Mouse (Mus musculus) MEL (cell line): ENCODE data around the gene Eef2. TPM values are rescaled to one million over a fixed set of nuclear protein-coding genes. Genes with fewer than 3 reads are reported as not detected.

Experiments used
- DNase-seq: peaks from one replicate; pipeline ENCODE4 v3.0.0; 2011; ENCODE audit warnings: low read depth, low spot score
- H3K27ac ChIP-seq: 2 replicates; pipeline ENCODE4 v1.5.1; 2012; ENCODE audit warnings: low read depth, mild to moderate bottlenecking, control low read depth, low read length, moderate library complexity; ENCODE audit not compliant: control insufficient read depth
- H3K27me3 ChIP-seq, 2 experiments: fragments of 150-350 bp in 1 of 2; sonication (generic) in 1 of 2; 2 replicates each; pipeline ENCODE4 v1.6.1; 2012; ENCODE audit warnings: low read length in 2 of 2, mild to moderate bottlenecking in 2 of 2, improper control_type of control experiment in 1 of 2, moderate library complexity in 1 of 2; ENCODE audit not compliant: insufficient read depth in 2 of 2, control insufficient read depth in 1 of 2
- H3K36me3 ChIP-seq, 2 experiments: 2 replicates each; pipeline ENCODE4 v1.6.1; 2012 to 2014; ENCODE audit warnings: low read length in 2 of 2, improper control_type of control experiment in 1 of 2, inconsistent platforms in 1 of 2, mild to moderate bottlenecking in 1 of 2; ENCODE audit not compliant: insufficient read depth in 2 of 2, control insufficient read depth in 1 of 2
- H3K4me1 ChIP-seq, 2 experiments: fragments of 150-350 bp in 1 of 2; sonication (generic) in 1 of 2; 2 replicates each; pipeline ENCODE4 v1.6.1; 2012; ENCODE audit warnings: low read length in 2 of 2, improper control_type of control experiment in 1 of 2, mild to moderate bottlenecking in 1 of 2; ENCODE audit not compliant: insufficient read depth in 2 of 2, control insufficient read depth in 1 of 2
- H3K4me3 ChIP-seq, 2 experiments: fragments of 150-350 bp in 1 of 2; sonication (generic) in 1 of 2; 2 replicates each; pipeline ENCODE4 v1.5.1; 2012; ENCODE audit warnings: low read depth in 2 of 2, low read length in 2 of 2, mild to moderate bottlenecking in 2 of 2, moderate library complexity in 2 of 2, control low read depth in 1 of 2, improper control_type of control experiment in 1 of 2; ENCODE audit not compliant: control insufficient read depth in 1 of 2, insufficient read depth in 1 of 2
- H3K79me2 ChIP-seq: 2 replicates; pipeline ENCODE4 v1.6.1; 2012; ENCODE audit warnings: mild to moderate bottlenecking, low read length, moderate library complexity; ENCODE audit not compliant: control insufficient read depth, poor library complexity, insufficient read depth
- H3K9ac ChIP-seq: 2 replicates; pipeline ENCODE4 v1.6.1; 2012; ENCODE audit warnings: low read depth, mild to moderate bottlenecking, control low read depth, low read length, moderate library complexity; ENCODE audit not compliant: control insufficient read depth, poor library complexity, severe bottlenecking
- H3K9me3 ChIP-seq: fragments of 150-350 bp; sonication (generic); replicated peaks from 2 replicates; pipeline ENCODE4 v1.6.1; 2012; ENCODE audit warnings: mild to moderate bottlenecking, low read length, improper control_type of control experiment, moderate library complexity; ENCODE audit not compliant: insufficient read depth
- EP300 ChIP-seq, 2 experiments: IDR thresholded peaks; 2 replicates each; pipeline ENCODE4 v1.6.1; 2011; ENCODE audit warnings: improper control_type of control experiment in 2 of 2, low read length in 2 of 2, low read depth in 1 of 2, mild to moderate bottlenecking in 1 of 2
- GATA1 ChIP-seq: IDR thresholded peaks from 2 replicates; pipeline ENCODE4 v1.6.1; 2011; ENCODE audit warnings: low read depth, low read length, improper control_type of control experiment
- JUND ChIP-seq: IDR thresholded peaks from 2 replicates; pipeline ENCODE4 v1.6.1; 2011; ENCODE audit warnings: low read depth, mild to moderate bottlenecking, improper control_type of control experiment, low read length
- KAT2A ChIP-seq: conservative IDR thresholded peaks from 2 replicates; pipeline ENCODE4 v1.6.1; 2012; ENCODE audit warnings: low read depth, low read length, improper control_type of control experiment, inconsistent platforms
- MAX ChIP-seq: IDR thresholded peaks from 2 replicates; pipeline ENCODE4 v1.6.1; 2011; ENCODE audit warnings: low read length, improper control_type of control experiment
- MEF2A ChIP-seq: IDR thresholded peaks from 2 replicates; pipeline ENCODE4 v1.6.1; 2014; ENCODE audit warnings: low read depth, mild to moderate bottlenecking, inconsistent platforms, low read length, improper control_type of control experiment; ENCODE audit not compliant: poor library complexity, insufficient replicate concordance, severe bottlenecking; ENCODE audit errors: extremely low read depth
- MXI1 ChIP-seq: IDR thresholded peaks from 2 replicates; pipeline ENCODE4 v1.6.1; 2011; ENCODE audit warnings: mild to moderate bottlenecking, low read depth, low read length, improper control_type of control experiment
- POLR2AphosphoS5 ChIP-seq: IDR thresholded peaks from 2 replicates; pipeline ENCODE4 v1.6.1; 2012; ENCODE audit warnings: low read depth, borderline replicate concordance, mild to moderate bottlenecking, inconsistent platforms, low read length, moderate library complexity, mixed read lengths
- SIN3A ChIP-seq: IDR thresholded peaks from 2 replicates; pipeline ENCODE4 v1.6.1; 2012; ENCODE audit warnings: low read length, improper control_type of control experiment, inconsistent platforms
- TAL1 ChIP-seq: IDR thresholded peaks from 2 replicates; pipeline ENCODE4 v1.6.1; 2012; ENCODE audit warnings: mild to moderate bottlenecking, inconsistent platforms, low read length, moderate library complexity, mixed read lengths
- USF2 ChIP-seq, 2 experiments: IDR thresholded peaks; 2 replicates each; pipeline ENCODE4 v1.6.1; 2011 to 2012; ENCODE audit warnings: improper control_type of control experiment in 2 of 2, low read length in 2 of 2, borderline replicate concordance in 1 of 2, inconsistent platforms in 1 of 2, low read depth in 1 of 2, mild to moderate bottlenecking in 1 of 2; ENCODE audit not compliant: insufficient read depth in 1 of 2
- ZC3H11A ChIP-seq: IDR thresholded peaks from 2 replicates; pipeline ENCODE4 v1.6.1; 2012; ENCODE audit warnings: low read depth, mild to moderate bottlenecking, inconsistent platforms, low read length, improper control_type of control experiment
- ZNF384 ChIP-seq: IDR thresholded peaks from 2 replicates; pipeline ENCODE4 v1.6.1; 2012; ENCODE audit warnings: low read depth, mild to moderate bottlenecking, inconsistent platforms, low read length, improper control_type of control experiment
- polyA plus RNA-seq, 2 experiments: library from polyadenylated mRNA; stranded (reverse) in 1 of 2; unstranded in 1 of 2; fragments of >175 nt in 1 of 2; fragments of >200 nt in 1 of 2; gene quantifications; 2 replicates each; pipeline versions ENCODE4 v1.2.1 to v1.2.4; 2012; ENCODE audit warnings: low replicate concordance in 2 of 2, low read depth in 1 of 2; ENCODE audit not compliant: insufficient read length in 2 of 2, insufficient read depth in 1 of 2, missing spikeins in 1 of 2
- total RNA-seq: library from RNA; depleted of rRNA; stranded (reverse); fragments of 300-350 nt; gene quantifications from 2 replicates; pipeline ENCODE4 v1.2.3, GENCODE M21; 2012

The Eef2 gene
- total and polyA plus RNA-seq, 3 experiments = 2,863 to 4,586 (median 3,442) TPM

- Histone ChIP-seq H3K27me3 (no peaks in the 10 kb centered on the region), H3K4me3 (no peak overlapping the region), H3K36me3 (peaks cover 0 to 5% of the 10 kb centered on the region in 2 experiments; a peak in 2 of 4 replicates), H3K9me3 (no peaks in the 10 kb centered on the region), H3K9ac (no peak overlapping the region), H3K4me1 (no peaks in the 10 kb centered on the region), H3K27ac (no peak overlapping the region), H3K79me2 (peaks cover 3% of the 10 kb centered on the region; the same call in 1 of the 2 replicates)
- DNase-seq = no peak
- TF ChIP-seq TAL1 = no peak
These were observed 21.7 kb upstream of the Eef2 start for GRCm38 (mm10) chr10:81154736-81155135.

GRCm38 (mm10) chr10:81161602-81162317 lies 14.7 kb upstream of the Eef2 start:
- no peak for TF ChIP-seq EP300 (IDR thresholded peaks at IDR 0.05; ENCODE audit: low read depth in 1 of 2, low read length in 2 of 2)
- TF ChIP-seq ZC3H11A = no peak
- H3K27me3 ChIP-seq = no peaks in the 10 kb centered on the region
- no peaks in the 10 kb centered on the region for H3K9me3 ChIP-seq
- H3K4me1 ChIP-seq = peaks cover 0 to 1% of the 10 kb centered on the region in 2 experiments; a peak in 1 of 4 replicates
- peaks cover 23% of the 10 kb centered on the region for H3K79me2 ChIP-seq
- H3K9ac ChIP-seq = no peak overlapping the region
- H3K36me3 ChIP-seq = peaks cover 0 to 2% of the 10 kb centered on the region in 2 experiments; a peak in 3 of 4 replicates
- no peak overlapping the region for H3K4me3 ChIP-seq
- DNase-seq = no peak
- no peak overlapping the region for H3K27ac ChIP-seq

GRCm38 (mm10) chr10:81162318-81162652 lies 14.1 kb upstream of the Eef2 start:
- peaks cover 0 to 4% of the 10 kb centered on the region in 2 experiments; a peak in 1 of 4 replicates for H3K4me1 ChIP-seq
- peaks cover 0 to 2% of the 10 kb centered on the region in 2 experiments; a peak in 3 of 4 replicates for H3K36me3 ChIP-seq
- no peak overlapping the region for H3K9ac ChIP-seq
- H3K79me2 ChIP-seq = peaks cover 28% of the 10 kb centered on the region
- TF ChIP-seq ZNF384 = no peak
- TF ChIP-seq SIN3A = no peak
- no peak for TF ChIP-seq POLR2AphosphoS5
- TF ChIP-seq MEF2A = no peak
- TF ChIP-seq JUND = no peak
- no peak for TF ChIP-seq GATA1
- TF ChIP-seq USF2 (IDR thresholded peaks at IDR 0.05; ENCODE audit: borderline replicate concordance in 1 of 2, insufficient read depth in 1 of 2, low read depth in 1 of 2, low read length in 2 of 2) = no peak
- no peak for TF ChIP-seq MXI1
- no peak for TF ChIP-seq KAT2A
- no peak for TF ChIP-seq MAX
- no peak overlapping the region for H3K27ac ChIP-seq
- no peak for DNase-seq
- no peak overlapping the region for H3K4me3 ChIP-seq
- H3K27me3 ChIP-seq = no peaks in the 10 kb centered on the region
- H3K9me3 ChIP-seq = no peaks in the 10 kb centered on the region
